Mouse (Mus musculus): ENCODE data around the gene Ptgfr. TPM values are rescaled to one million over a fixed set of nuclear protein-coding genes. Genes with fewer than 3 reads are reported as not detected.

Ptgfr gene
- polyA plus RNA-seq, 1 experiment = not detected

DNA sequence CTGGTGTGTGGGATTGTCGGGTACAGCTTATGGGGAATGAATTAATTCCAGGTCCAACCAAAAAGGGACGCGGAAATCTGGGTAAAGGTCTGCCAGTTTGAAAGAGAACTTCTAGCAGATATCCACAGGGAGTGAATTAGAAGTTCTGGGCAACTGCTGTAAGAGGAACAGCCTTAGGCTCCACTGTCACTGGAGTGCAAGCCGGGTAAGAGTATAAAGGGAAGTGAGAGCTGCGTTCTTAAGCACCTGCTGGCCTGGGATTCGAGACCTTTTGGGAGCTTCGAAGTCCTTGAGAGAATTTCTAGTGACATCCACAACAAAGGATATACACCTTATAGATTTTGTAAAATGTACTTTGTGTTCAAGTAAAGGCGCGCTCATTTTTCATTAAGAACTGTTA lies 319 bp upstream of the Ptgfr start:
- Histone ChIP-seq H3K4me3 (ENCODE audit: insufficient read depth, low read length) (no peak overlapping the region), H3K27ac (ENCODE audit: insufficient read depth, low read depth, low read length) (no peak overlapping the region)
- no peak for TF ChIP-seq POLR2A (IDR thresholded peaks at IDR 0.05; ENCODE audit: borderline replicate concordance, low read depth, low read length)

DNA sequence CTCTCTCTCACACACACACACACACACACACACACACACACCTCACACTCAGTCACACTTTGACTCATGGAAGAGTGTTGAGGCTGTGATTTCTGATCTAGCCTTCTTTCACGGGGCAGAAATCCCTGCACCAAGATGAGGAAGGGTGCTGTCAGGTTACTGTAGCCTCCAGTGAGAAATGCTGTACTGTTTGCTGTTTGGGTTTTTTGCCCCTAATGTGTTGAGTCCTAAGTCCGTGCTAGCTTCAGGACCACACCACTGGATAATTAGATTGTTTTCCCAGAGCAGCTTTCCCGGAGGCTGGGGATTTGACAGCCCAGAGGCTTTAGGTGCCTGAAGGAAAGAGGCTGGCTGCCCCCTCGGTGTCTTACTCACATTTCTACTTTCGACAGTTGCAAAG lies 979 bp downstream of the Ptgfr start:
- TF ChIP-seq CTCF (IDR thresholded peaks at IDR 0.05; ENCODE audit: low read depth, low read length) (no peak), POLR2A (IDR thresholded peaks at IDR 0.05; ENCODE audit: borderline replicate concordance, low read depth, low read length) (no peak)
- no peak overlapping the region for H3K27ac ChIP-seq (ENCODE audit: insufficient read depth, low read depth, low read length)
- H3K4me3 ChIP-seq (ENCODE audit: insufficient read depth, low read length) = no peak overlapping the region
- H3K4me1 ChIP-seq (ENCODE audit: control insufficient read depth, insufficient read depth, low read length) = no peaks in the 10 kb centered on the region

More for the DNA sequence above, 319 bp upstream of the Ptgfr start:
- no peaks in the 10 kb centered on the region for H3K4me1 ChIP-seq (ENCODE audit: control insufficient read depth, insufficient read depth, low read length)

DNA sequence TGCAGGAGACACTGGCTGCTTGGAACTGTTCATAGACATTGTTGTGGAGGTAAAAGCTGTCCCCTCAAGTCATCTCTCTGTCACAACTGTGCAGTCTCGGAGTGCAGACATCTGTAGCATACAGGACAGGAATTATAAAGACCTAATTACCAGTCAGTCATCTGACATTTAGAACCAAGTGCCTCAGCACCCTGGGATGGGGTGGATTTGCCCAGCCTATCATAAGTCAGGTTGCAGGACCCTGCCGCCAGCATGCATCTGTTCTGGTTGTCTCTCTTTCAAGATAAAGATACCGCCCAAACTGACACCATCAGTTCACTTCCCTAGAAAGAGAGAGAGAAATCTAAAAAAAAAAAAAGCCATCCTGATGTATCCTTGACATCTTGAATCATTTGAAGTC lies 1.6 kb downstream of the Ptgfr start:
- no peak overlapping the region for H3K27ac ChIP-seq (ENCODE audit: insufficient read depth, low read depth, low read length)
- no peaks in the 10 kb centered on the region for H3K4me1 ChIP-seq (ENCODE audit: control insufficient read depth, insufficient read depth, low read length)
- H3K4me3 ChIP-seq (ENCODE audit: insufficient read depth, low read length) = no peak overlapping the region
- TF ChIP-seq CTCF (IDR thresholded peaks at IDR 0.05; ENCODE audit: low read depth, low read length) (no peak), POLR2A (IDR thresholded peaks at IDR 0.05; ENCODE audit: borderline replicate concordance, low read depth, low read length) (no peak)

DNA sequence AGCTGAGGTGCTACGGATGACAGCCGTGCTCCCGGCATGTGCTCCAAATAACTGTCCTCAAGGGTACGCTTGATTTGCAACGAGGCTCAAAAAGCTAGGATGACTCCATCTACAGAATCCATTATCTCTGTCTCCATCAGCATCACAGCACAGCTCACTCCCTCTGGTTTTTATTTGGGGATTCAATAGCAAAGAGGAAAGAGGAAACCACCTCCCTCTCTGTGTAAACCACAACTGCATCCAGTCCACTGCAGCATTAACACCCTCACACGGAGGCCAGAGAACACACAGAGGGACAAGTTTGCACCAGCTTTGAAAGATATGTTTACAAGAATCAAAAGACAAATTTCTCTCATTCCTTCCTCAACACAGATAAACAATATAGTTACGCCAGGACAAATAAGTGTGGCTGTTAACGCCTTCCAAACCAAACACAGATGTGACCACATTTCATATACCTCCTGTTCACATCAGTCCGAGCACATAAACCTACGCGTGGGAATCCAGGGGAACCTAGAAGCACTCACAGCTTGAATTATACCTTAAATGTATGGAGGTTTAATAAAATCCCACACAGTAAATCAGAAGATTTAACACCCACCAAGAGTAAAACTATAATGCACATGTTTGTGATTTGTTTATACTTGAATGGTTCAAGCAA lies 9.3 kb downstream of the Ptgfr start:
- H3K4me1 ChIP-seq (ENCODE audit: control insufficient read depth, insufficient read depth, low read length) = no peaks in the 10 kb centered on the region
- no peak overlapping the region for H3K27ac ChIP-seq (ENCODE audit: insufficient read depth, low read depth, low read length)
- no peak for TF ChIP-seq POLR2A (IDR thresholded peaks at IDR 0.05; ENCODE audit: borderline replicate concordance, low read depth, low read length)
- TF ChIP-seq CTCF (IDR thresholded peaks at IDR 0.05; ENCODE audit: low read depth, low read length) = no peak
- no peak overlapping the region for H3K4me3 ChIP-seq (ENCODE audit: insufficient read depth, low read length)

DNA sequence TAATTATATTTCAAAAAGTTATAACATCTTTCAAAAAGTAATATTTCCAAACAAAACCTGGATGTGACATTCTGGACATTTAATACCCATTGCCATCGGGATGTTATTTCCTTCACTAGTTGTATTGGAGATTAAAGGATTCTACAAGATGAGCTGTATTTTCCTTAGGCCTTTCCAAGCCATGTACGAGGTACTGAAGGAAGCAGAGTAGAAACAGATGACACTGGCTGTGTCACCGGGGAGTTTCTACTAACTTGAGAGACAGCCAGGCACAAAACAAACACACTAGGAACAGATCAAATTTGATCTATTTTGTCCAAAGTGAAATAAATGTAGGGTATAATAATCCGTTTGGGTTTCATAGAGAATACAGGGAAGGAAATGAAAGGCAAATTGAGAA lies 17.6 kb downstream of the Ptgfr start:
- Histone ChIP-seq H3K27ac (ENCODE audit: insufficient read depth, low read depth, low read length) (no peak overlapping the region), H3K4me3 (ENCODE audit: insufficient read depth, low read length) (no peak overlapping the region), H3K4me1 (ENCODE audit: control insufficient read depth, insufficient read depth, low read length) (no peaks in the 10 kb centered on the region)
- TF ChIP-seq CTCF (IDR thresholded peaks at IDR 0.05; ENCODE audit: low read depth, low read length) = no peak
- no peak for TF ChIP-seq POLR2A (IDR thresholded peaks at IDR 0.05; ENCODE audit: borderline replicate concordance, low read depth, low read length)

DNA sequence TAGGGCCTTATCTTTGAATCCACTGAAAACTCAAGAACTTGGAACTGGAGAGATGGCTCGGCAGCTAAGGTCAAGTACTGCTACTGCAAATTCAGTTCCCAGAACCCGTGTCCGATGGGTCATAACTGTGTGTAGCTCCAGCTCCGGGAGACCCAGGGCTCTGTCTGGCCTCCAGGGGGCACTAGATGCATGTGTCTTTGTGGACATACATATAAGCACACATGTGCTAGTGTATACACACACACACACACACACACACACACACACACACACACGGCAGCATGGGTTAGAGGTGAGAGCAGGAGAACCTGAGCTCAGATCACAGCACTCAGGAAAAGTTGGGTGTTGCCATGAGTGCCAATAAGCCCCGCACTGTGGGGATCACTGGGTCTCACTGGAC lies 19.2 kb downstream of the Ptgfr start:
- Histone ChIP-seq H3K4me3 (ENCODE audit: insufficient read depth, low read length) (no peak overlapping the region), H3K27ac (ENCODE audit: insufficient read depth, low read depth, low read length) (no peak overlapping the region), H3K4me1 (ENCODE audit: control insufficient read depth, insufficient read depth, low read length) (no peaks in the 10 kb centered on the region)
- no peak for TF ChIP-seq CTCF (IDR thresholded peaks at IDR 0.05; ENCODE audit: low read depth, low read length)
- no peak for TF ChIP-seq POLR2A (IDR thresholded peaks at IDR 0.05; ENCODE audit: borderline replicate concordance, low read depth, low read length)

DNA sequence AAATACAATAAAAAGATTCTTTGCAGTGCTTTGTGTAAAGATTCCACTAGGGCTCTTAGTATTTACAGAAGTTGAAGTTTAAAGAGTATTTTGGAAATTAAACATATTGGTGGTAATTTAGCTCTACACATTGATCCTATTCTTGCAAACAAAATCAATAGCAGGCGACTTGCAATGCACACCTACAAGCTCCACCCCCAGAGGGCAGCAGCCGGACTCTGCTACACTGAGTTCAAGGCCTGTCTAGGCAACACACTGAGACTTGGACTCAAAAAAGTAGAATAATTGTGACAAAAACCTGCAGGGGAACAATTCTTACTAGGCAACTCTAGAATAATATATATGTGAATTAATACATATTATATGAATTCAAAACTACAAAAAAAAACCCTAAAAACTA lies 28.8 kb downstream of the Ptgfr start:
- Histone ChIP-seq H3K27ac (ENCODE audit: insufficient read depth, low read depth, low read length) (no peak overlapping the region), H3K4me1 (ENCODE audit: control insufficient read depth, insufficient read depth, low read length) (no peaks in the 10 kb centered on the region), H3K4me3 (ENCODE audit: insufficient read depth, low read length) (no peak overlapping the region)
- no peak for TF ChIP-seq CTCF (IDR thresholded peaks at IDR 0.05; ENCODE audit: low read depth, low read length)
- no peak for TF ChIP-seq POLR2A (IDR thresholded peaks at IDR 0.05; ENCODE audit: borderline replicate concordance, low read depth, low read length)

DNA sequence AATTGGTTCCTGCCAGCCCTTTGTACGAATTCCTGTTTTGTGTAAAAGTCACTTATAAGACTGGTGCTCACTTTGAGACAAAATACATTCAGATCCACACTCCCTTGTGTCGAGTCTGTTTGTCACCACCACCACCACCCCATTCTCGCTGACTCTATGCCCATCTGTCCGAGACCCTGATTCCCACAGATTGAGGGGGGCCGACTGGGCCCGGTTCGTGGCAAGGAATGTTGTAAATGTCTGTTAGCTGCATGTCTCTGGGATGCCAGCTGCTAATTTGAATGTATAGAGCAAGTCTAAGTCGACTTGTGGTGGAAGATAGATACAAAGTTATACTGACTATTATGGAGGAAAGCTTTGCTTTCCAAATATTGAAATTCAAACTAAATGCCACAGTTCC lies 48.8 kb downstream of the Ptgfr start:
- no peak for TF ChIP-seq CTCF (IDR thresholded peaks at IDR 0.05; ENCODE audit: low read depth, low read length)
- no peak for TF ChIP-seq POLR2A (IDR thresholded peaks at IDR 0.05; ENCODE audit: borderline replicate concordance, low read depth, low read length)
- Histone ChIP-seq H3K4me1 (ENCODE audit: control insufficient read depth, insufficient read depth, low read length) (no peaks in the 10 kb centered on the region), H3K4me3 (ENCODE audit: insufficient read depth, low read length) (no peak overlapping the region), H3K27ac (ENCODE audit: insufficient read depth, low read depth, low read length) (no peak overlapping the region)

DNA sequence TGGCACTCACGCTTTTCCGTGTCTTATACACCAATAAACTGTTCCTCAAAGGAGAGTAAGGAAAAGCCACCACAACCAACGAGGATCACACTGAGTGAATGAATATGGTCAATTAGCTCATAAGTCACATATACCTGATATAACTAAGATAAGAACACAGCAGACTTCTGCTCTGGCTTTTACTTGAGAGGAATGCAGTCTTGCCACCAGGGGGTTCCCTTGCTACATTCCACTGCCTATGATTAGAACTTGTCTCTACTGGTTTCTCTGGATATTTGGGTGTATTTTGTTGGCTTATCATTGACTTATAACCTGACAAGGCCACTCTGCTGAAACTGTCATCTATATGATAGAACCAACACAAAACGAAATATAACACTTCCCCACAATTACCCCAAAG lies 62.3 kb downstream of the Ptgfr start:
- no peaks in the 10 kb centered on the region for H3K4me1 ChIP-seq (ENCODE audit: control insufficient read depth, insufficient read depth, low read length)
- no peak overlapping the region for H3K4me3 ChIP-seq (ENCODE audit: insufficient read depth, low read length)
- no peak overlapping the region for H3K27ac ChIP-seq (ENCODE audit: insufficient read depth, low read depth, low read length)
- no peak for TF ChIP-seq POLR2A (IDR thresholded peaks at IDR 0.05; ENCODE audit: borderline replicate concordance, low read depth, low read length)
- no peak for TF ChIP-seq CTCF (IDR thresholded peaks at IDR 0.05; ENCODE audit: low read depth, low read length)

DNA sequence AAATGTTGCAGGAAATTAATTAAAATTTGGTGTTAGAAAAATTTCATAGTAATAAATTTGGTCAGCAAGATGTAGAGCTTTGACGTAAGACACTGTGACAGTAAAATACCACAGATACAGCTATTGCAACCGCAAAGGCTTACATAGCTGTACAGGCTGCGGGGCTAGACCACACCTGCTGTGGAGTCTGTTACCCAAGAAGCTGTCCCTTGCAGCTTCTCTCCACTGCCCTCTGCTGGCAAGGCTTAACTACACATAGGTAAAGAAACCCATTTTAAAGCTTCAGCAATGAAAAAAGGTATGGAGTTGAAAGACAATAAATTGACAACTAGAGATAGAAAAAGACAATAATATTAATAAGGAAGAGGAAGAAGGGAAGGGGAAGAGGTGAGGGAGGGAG lies 66.4 kb downstream of the Ptgfr start:
- no peak overlapping the region for H3K4me3 ChIP-seq (ENCODE audit: insufficient read depth, low read length)
- TF ChIP-seq POLR2A (IDR thresholded peaks at IDR 0.05; ENCODE audit: borderline replicate concordance, low read depth, low read length) = no peak
- peak; percentile 53; the same call in 1 of the 2 replicates for TF ChIP-seq CTCF (IDR thresholded peaks at IDR 0.05; ENCODE audit: low read depth, low read length)
- no peak overlapping the region for H3K27ac ChIP-seq (ENCODE audit: insufficient read depth, low read depth, low read length)
- no peaks in the 10 kb centered on the region for H3K4me1 ChIP-seq (ENCODE audit: control insufficient read depth, insufficient read depth, low read length)

DNA sequence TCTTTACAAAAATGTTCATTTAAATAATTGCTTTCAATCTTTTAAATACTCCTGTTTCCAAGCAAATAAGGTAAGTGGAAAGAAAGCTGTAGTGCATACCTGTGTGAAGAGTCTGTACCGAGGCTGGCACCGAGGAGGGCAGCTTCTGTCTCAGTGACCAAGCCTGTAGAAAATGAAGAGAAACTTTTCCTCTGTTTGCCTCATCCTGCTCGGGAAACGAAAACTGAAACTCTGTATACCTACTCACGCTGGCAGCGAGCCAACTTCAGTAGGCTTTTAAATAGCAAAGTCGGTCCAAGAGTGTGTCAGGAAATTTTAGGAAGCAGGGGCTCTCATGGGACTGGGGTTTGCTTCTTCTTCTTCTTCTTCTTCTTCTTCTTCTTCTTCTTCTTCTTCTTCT lies 87.7 kb downstream of the Ptgfr start, which contains the start of gene Ifi44:
TSS of gene Ifi44 (minus strand) at position 224 of the 400 bp plus-strand sequence.
- no peak for TF ChIP-seq CTCF (IDR thresholded peaks at IDR 0.05; ENCODE audit: low read depth, low read length)
- TF ChIP-seq POLR2A (IDR thresholded peaks at IDR 0.05; ENCODE audit: borderline replicate concordance, low read depth, low read length) = no peak
- no peak within 1 kb of the TSS for H3K4me3 ChIP-seq (ENCODE audit: insufficient read depth, low read length)

More for the DNA sequence above, 87.7 kb downstream of the Ptgfr start, which contains the start of gene Ifi44:
- Histone ChIP-seq H3K27ac (ENCODE audit: insufficient read depth, low read depth, low read length) (no peak within 1 kb of the TSS), H3K4me1 (ENCODE audit: control insufficient read depth, insufficient read depth, low read length) (no peaks in the 10 kb centered on the region)

Data from bone marrow macrophage, adult 2 months (primary cell).